Mouse (Mus musculus) thymus, adult 2 months (tissue): ENCODE results near the gene Nudt22.

Experiments used
- CTCF ChIP-seq: fragments of 200-500 bp; IDR thresholded peaks from 2 replicates; pipeline ENCODE4 v1.5.1; 2012; ENCODE audit warnings: mild to moderate bottlenecking, control low read depth, low read length, moderate library complexity, borderline replicate concordance; ENCODE audit not compliant: control insufficient read depth, poor library complexity, insufficient read depth; ENCODE audit errors: extremely low read depth
- POLR2A ChIP-seq: fragments of 200-500 bp; IDR thresholded peaks from 2 replicates; pipeline ENCODE4 v1.6.1; 2012; ENCODE audit warnings: mild to moderate bottlenecking, low read length, control low read depth, moderate library complexity; ENCODE audit not compliant: control insufficient read depth, poor library complexity, insufficient read depth; ENCODE audit errors: extremely low read depth

GRCm38 (mm10) chr19:7040637-7041130 lies 44.8 kb upstream of the Nudt22 start:
- TF ChIP-seq CTCF (0 out of 2 replicates have a peak, but pooled peaks have one; percentile 1), POLR2A (no peak)
